Comparison of ENCODE assay signal across 10 mouse cellular contexts in genomic region chr17:29321765-29322602, GRCm38 (mm10). TPM values are rescaled to one million over a fixed set of nuclear protein-coding genes. Genes with fewer than 3 reads are reported as not detected.
A peak's percentile ranks its signal among the peaks of the same experiment; 100 is the strongest.
DNase-seq lines count a peak whose midpoint lies in the region; ATAC-seq and TF ChIP-seq lines count a peak whose summit lies in the region.
"Had no signal": no experiment of that assay in that cellular context is flagged by ENCODE, and none has a peak within 500 bp of the region (broad histone marks: within the 10 kb centered on the region; RNA-seq: fewer than 3 reads in every experiment).

No protein-coding gene starts in this region.

- WGBS in heart, embryonic 12.5 days, result 16% methylated on average over 41 of the region's 41 CpGs
- WGBS in liver, embryonic 13.5 days (ENCODE audit: insufficient replicate concordance), result 48% methylated on average over 41 of the region's 41 CpGs

- intact Hi-C loops in heart, postnatal 25 days (cut with DNase I), result no loop called here

- H3K9me3 ChIP-seq in heart, embryonic 12.5 days (replicated peaks), result no peaks in the 10 kb centered on the region
- no peaks in the 10 kb centered on the region for H3K9me3 ChIP-seq in liver, embryonic 13.5 days (replicated peaks)

- no peaks in the 10 kb centered on the region for H3K36me3 ChIP-seq in heart, embryonic 12.5 days
- H3K36me3 ChIP-seq in testis, adult 2 months (ENCODE audit: control insufficient read depth, insufficient read depth, low read length), result no peaks in the 10 kb centered on the region
- no peaks in the 10 kb centered on the region for H3K36me3 ChIP-seq in liver, embryonic 13.5 days

- no peak for TF ChIP-seq POLR2A in testis, adult 2 months (IDR thresholded peaks at IDR 0.05; ENCODE audit: control insufficient read depth, low read depth, low read length)

- DNase-seq in heart, postnatal 25 days (ENCODE audit: low spot score), result no peak
- no peak for DNase-seq in testis, postnatal 14 days (ENCODE audit: low spot score)
- no peak for DNase-seq in liver, embryonic 13.5 days
- no peak for DNase-seq in adrenal gland, postnatal 14 days
- no peak for DNase-seq in layer of hippocampus, adult 8-10 months (ENCODE audit: low spot score in 2 of 2)
- DNase-seq in ovary, postnatal 36 days (ENCODE audit: low spot score), result no peak
- DNase-seq: adrenal gland, postnatal 25 days; cerebellum, postnatal 36 days had no signal

- no peak for TF ChIP-seq CTCF in testis, adult 2 months (IDR thresholded peaks at IDR 0.05; ENCODE audit: control insufficient read depth, insufficient read depth, insufficient replicate concordance, low read depth, low read length)

- peak overlapping the region; percentile 21 for H3K4me3 ChIP-seq in heart, embryonic 12.5 days
- H3K4me3 ChIP-seq in testis, adult 2 months (ENCODE audit: control insufficient read depth, low read depth, low read length), result peak overlapping the region; percentile 16
- H3K4me3 ChIP-seq in liver, embryonic 13.5 days (replicated peaks), result no peak overlapping the region

- ATAC-seq in heart, embryonic 12.5 days (ENCODE audit: insufficient number of reproducible peaks, low FRiP score), result no peak
- 0 out of 2 replicates have a peak, but pooled peaks have one; percentile 4 for ATAC-seq in liver, embryonic 13.5 days (ENCODE audit: low read depth)

- peaks cover 33% of the 10 kb centered on the region for H3K4me1 ChIP-seq in heart, embryonic 12.5 days (replicated peaks)
- peaks cover 46% of the 10 kb centered on the region for H3K4me1 ChIP-seq in testis, adult 2 months (ENCODE audit: control insufficient read depth, insufficient read depth, low read length)
- H3K4me1 ChIP-seq in liver, embryonic 13.5 days (replicated peaks), result peaks cover 31% of the 10 kb centered on the region

- peak overlapping the region; percentile 51 for H3K4me2 ChIP-seq in heart, embryonic 12.5 days
- H3K4me2 ChIP-seq in liver, embryonic 13.5 days, result peak overlapping the region; percentile 18

- H3K9ac ChIP-seq in heart, embryonic 12.5 days, result 0 out of 2 replicates have a peak overlapping the region, but pooled peaks have one; percentile 3
- no peak overlapping the region for H3K9ac ChIP-seq in liver, embryonic 13.5 days

- H3K27ac ChIP-seq in heart, embryonic 12.5 days (ENCODE audit: poor library complexity, severe bottlenecking), result no peak overlapping the region
- no peak overlapping the region for H3K27ac ChIP-seq in testis, adult 2 months (ENCODE audit: control insufficient read depth, insufficient read depth, low read depth, low read length)
- H3K27ac ChIP-seq in liver, embryonic 13.5 days, result no peak overlapping the region

- H3K27me3 ChIP-seq in heart, embryonic 12.5 days (replicated peaks), result peaks cover 44% of the 10 kb centered on the region
- H3K27me3 ChIP-seq in testis, adult 2 months (ENCODE audit: control insufficient read depth, insufficient read depth, low read length), result peaks cover 2% of the 10 kb centered on the region; the same call in 1 of the 2 replicates
- peaks cover 55% of the 10 kb centered on the region for H3K27me3 ChIP-seq in liver, embryonic 13.5 days

RNA-seq across cellular contexts. Expression of gene Pi16, which starts 4.5 kb away (rescaled TPM):
- 4.0 and 4.5 TPM in 2 replicates for polyA plus RNA-seq in heart, embryonic 12.5 days (2016; fragmentation: Nextera tagmentation; extraction: Ambion mirVana)
- total RNA-seq in heart, postnatal 25 days (2021), result 10 to 100 TPM; 32.6 to 45.8 TPM
- 4.3 and 5.9 TPM in 2 replicates for polyA plus RNA-seq in testis, adult 2 months (2012; rRNA removed)
- 0.30 and 0.32 TPM in 2 replicates for polyA plus RNA-seq in liver, embryonic 13.5 days (2015; fragmentation: Nextera tagmentation; extraction: Ambion mirVana)
- 20.9 and 25.7 TPM in 2 replicates for total RNA-seq in adrenal gland, postnatal 14 days (2021)
- total RNA-seq in layer of hippocampus, adult 8-10 months (2022), result 1 to 10 TPM in 2 of 4 experiments, under 1 TPM in 2; 0.83 to 1.3 (median 1.1) TPM

RNA-seq across cellular contexts. Expression of gene Mtch1, which starts 25.8 kb away (rescaled TPM):
- polyA plus RNA-seq in heart, embryonic 12.5 days (2016; fragmentation: Nextera tagmentation; extraction: Ambion mirVana), result 317 and 330 TPM in 2 replicates
- 100 to 1,000 TPM; 220 TPM for total RNA-seq in heart, postnatal 25 days (2021)
- polyA plus RNA-seq in testis, adult 2 months (2012; rRNA removed), result 43.5 and 46.5 TPM in 2 replicates
- 55.2 and 64.0 TPM in 2 replicates for polyA plus RNA-seq in liver, embryonic 13.5 days (2015; fragmentation: Nextera tagmentation; extraction: Ambion mirVana)
- 300 and 316 TPM in 2 replicates for total RNA-seq in adrenal gland, postnatal 14 days (2021)
- total RNA-seq in layer of hippocampus, adult 8-10 months (2022), result 100 to 1,000 TPM; 562 to 622 (median 577) TPM

RNA-seq across cellular contexts. Expression of gene Fgd2, which starts 38.7 kb away (rescaled TPM):
- polyA plus RNA-seq in heart, embryonic 12.5 days (2016; fragmentation: Nextera tagmentation; extraction: Ambion mirVana), result 2.0 and 2.1 TPM in 2 replicates
- 1 to 10 TPM; 1.8 to 2.7 TPM for total RNA-seq in heart, postnatal 25 days (2021)
- polyA plus RNA-seq in testis, adult 2 months (2012; rRNA removed), result 33.4 and 38.3 TPM in 2 replicates
- polyA plus RNA-seq in liver, embryonic 13.5 days (2015; fragmentation: Nextera tagmentation; extraction: Ambion mirVana), result 4.5 and 5.0 TPM in 2 replicates
- 2.2 and 11.5 TPM in 2 replicates for total RNA-seq in adrenal gland, postnatal 14 days (2021)
- 10 to 100 TPM in 2 of 4 experiments, 1 to 10 TPM in 2; 5.5 to 13.8 (median 10.3) TPM for total RNA-seq in layer of hippocampus, adult 8-10 months (2022)

RNA-seq across cellular contexts. Expression of gene BC004004, which starts 53.4 kb away (rescaled TPM):
- polyA plus RNA-seq in heart, embryonic 12.5 days (2016; fragmentation: Nextera tagmentation; extraction: Ambion mirVana), result 80.0 and 87.6 TPM in 2 replicates
- total RNA-seq in heart, postnatal 25 days (2021), result 100 to 1,000 TPM; 192 to 222 TPM
- 42.0 and 42.5 TPM in 2 replicates for polyA plus RNA-seq in testis, adult 2 months (2012; rRNA removed)
- 54.2 and 55.3 TPM in 2 replicates for polyA plus RNA-seq in liver, embryonic 13.5 days (2015; fragmentation: Nextera tagmentation; extraction: Ambion mirVana)
- 135 and 139 TPM in 2 replicates for total RNA-seq in adrenal gland, postnatal 14 days (2021)
- 100 to 1,000 TPM in 1 of 4 experiments, 10 to 100 TPM in 3; 85.3 to 108 (median 90.5) TPM for total RNA-seq in layer of hippocampus, adult 8-10 months (2022)

RNA-seq across cellular contexts. Expression of gene Ppil1, which starts 58.0 kb away (rescaled TPM):
- polyA plus RNA-seq in heart, embryonic 12.5 days (2016; fragmentation: Nextera tagmentation; extraction: Ambion mirVana), result 101 and 112 TPM in 2 replicates
- 10 to 100 TPM; 29.0 to 29.6 TPM for total RNA-seq in heart, postnatal 25 days (2021)
- polyA plus RNA-seq in testis, adult 2 months (2012; rRNA removed), result 12.2 and 13.1 TPM in 2 replicates
- 117 and 120 TPM in 2 replicates for polyA plus RNA-seq in liver, embryonic 13.5 days (2015; fragmentation: Nextera tagmentation; extraction: Ambion mirVana)
- total RNA-seq in adrenal gland, postnatal 14 days (2021), result 26.0 and 26.4 TPM in 2 replicates
- total RNA-seq in layer of hippocampus, adult 8-10 months (2022), result 10 to 100 TPM; 16.1 to 18.5 (median 16.4) TPM
